Mouse (Mus musculus): Measurements from ENCODE around the gene Cx3cl1. TPM values are rescaled to one million over a fixed set of nuclear protein-coding genes. Genes with fewer than 3 reads are reported as not detected.

The Cx3cl1 gene
- not detected in 2 replicates for polyA plus RNA-seq (2012)

DNA sequence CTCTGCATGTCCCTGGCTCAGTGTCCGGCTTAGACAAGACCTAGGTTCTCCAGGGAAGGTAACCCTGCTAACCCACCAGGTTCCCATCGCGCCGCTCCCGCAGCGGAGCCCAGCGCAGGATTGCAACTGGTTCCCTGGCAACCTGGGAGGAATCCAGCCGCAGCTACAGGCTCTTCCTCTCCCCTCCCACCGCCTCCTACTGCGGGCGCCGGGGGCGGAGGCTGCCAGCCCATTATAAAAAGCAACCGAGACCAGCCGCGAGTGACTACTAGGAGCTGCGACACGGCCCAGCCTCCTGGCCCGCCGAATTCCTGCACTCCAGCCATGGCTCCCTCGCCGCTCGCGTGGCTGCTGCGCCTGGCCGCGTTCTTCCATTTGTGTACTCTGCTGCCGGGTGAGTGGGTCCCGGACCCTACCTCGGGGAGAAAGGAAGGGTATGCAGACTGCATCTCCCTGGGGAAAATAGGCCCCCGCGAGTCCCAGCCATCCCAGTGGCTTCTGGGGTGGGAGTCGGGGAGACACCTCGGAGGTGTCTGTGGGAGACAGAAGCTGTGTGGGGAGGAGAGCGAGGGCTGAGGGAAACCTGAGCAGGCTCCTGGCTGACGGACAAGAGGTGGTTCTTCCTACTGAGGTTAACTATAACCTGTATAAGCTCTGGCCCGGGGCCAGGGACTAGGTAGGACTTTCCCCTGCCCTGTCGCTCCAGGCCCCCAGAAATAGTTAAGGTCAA is at the start of gene Cx3cl1:
Cx3cl1 (plus strand) TSS at position 69 of the 730 bp plus-strand sequence.
- TF ChIP-seq GATA1 (IDR thresholded peaks at IDR 0.05; ENCODE audit: low read length): no peak

DNA sequence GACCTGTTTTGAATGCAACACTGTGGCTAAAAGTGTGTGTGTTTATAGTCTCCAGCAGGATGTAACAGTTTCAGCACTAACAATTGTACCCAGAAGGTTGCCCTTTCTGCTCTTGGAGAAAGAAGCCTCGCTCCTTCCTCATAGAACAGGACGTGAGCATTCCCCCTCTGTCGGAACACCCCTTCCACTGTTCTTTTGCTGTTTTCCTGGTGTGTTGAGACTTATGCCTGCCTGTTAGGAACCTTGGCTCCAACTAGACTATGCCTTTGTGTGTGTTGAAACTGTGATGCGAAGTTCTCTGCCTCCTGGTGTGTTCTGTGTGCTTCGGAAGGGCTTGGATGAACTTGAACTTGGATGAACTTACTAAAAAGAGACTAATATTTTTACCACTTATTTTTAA is 45.8 kb upstream of the Cx3cl1 start:
- no peak for TF ChIP-seq GATA1 (IDR thresholded peaks at IDR 0.05; ENCODE audit: low read length)

DNA sequence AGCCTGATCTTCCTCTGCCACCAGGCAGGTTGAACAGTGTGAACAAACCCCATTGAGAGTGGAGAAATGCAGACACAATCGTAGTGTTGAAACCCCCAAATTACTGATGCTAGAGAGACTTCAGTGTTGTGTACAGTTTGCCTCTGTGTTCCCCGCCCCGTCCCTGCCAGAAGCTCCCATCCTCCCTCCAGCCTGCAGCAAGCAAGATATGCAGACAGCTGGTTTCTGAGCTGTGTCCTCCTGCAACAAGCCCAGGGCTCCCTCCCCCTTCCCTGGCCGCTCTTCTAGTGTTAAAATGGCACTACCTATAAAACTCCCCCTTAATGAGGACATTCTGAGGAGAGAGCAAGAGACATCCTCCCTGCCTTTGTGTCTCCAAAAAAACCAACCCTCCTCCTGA is 42.5 kb upstream of the Cx3cl1 start:
- TF ChIP-seq GATA1 (IDR thresholded peaks at IDR 0.05; ENCODE audit: low read length): no peak

- TF ChIP-seq GATA1 (IDR thresholded peaks at IDR 0.05; ENCODE audit: low read length): no peak
Observed at GRCm38 (mm10) chr8:94733821-94734465, 37.9 kb upstream of the Cx3cl1 start.

DNA sequence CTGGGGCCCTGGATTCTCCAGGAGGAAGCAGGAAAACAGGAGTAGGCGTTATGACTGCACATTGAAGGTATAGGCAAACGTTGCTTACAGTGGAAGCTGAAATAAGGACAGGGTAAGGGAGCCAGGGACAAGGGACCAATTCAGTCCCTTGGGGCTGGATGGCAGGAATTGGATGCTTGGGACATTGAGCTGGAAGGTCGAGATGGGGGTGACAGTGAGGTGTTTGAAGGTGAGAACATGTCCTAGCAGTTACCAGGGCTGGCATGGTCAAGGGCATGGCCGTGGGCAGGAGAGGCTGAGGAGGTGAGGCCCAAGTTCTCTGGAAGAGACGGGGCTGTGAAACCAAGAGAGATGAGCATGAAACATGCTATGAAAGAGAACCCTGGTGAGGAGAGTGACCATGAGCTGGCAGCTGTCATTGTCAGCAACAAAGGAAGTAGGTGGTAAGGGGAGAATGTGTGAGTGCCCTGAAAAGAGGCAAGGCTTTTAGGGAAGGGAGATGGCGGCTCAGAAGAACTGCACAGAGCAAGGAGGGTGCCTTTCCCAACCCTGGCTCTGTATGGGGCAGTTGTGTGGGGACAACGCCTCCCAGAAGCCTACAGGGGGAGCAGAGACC is 37.0 kb upstream of the Cx3cl1 start:
- TF ChIP-seq GATA1 (IDR thresholded peaks at IDR 0.05; ENCODE audit: low read length): no peak

GRCm38 (mm10) chr8:94735426-94736094 is 36.2 kb upstream of the Cx3cl1 start:
- TF ChIP-seq GATA1 (IDR thresholded peaks at IDR 0.05; ENCODE audit: low read length): no peak

DNA sequence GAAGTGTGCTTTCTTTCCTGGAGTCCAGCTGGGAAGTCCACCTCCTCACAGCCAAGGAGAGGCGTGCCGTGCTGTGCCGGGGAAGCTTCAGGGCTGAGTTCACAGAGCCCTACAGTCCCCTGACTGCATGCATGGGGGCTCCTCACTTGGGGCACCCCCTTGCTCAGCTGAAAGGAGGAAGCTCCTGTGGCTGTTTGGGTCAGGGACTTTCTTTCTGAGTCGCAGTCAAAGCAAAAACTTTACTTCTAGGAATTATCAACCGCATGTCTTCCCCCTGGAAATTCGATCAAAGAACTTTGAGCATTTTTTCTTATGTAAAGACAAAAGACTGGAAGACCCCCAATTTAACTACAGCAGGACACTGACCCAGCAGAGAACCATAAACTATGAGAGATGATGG is 32.0 kb upstream of the Cx3cl1 start:
- TF ChIP-seq GATA1 (IDR thresholded peaks at IDR 0.05; ENCODE audit: low read length): no peak

DNA sequence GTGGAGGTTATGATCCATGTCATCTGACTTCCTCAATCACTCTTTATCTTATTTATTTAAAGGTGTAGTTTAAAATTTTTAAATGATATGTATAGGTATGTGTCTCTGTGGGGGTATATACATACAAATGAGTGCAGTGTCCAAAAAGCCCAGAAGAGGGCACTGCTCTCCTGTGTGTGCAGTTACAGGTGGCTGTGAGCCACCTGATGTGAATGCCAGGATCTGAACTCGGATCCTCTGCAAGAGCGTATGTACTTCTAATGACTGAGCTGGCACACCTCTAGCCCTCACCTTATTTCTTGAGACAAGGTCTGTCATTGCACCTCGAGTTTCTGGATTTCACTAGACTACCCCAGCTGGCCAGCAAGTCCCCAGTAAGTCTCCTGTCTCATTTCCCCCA is 31.2 kb upstream of the Cx3cl1 start:
- TF ChIP-seq GATA1 (IDR thresholded peaks at IDR 0.05; ENCODE audit: low read length): no peak

GRCm38 (mm10) chr8:94741726-94742125 is 30.1 kb upstream of the Cx3cl1 start:
- TF ChIP-seq GATA1 (IDR thresholded peaks at IDR 0.05; ENCODE audit: low read length): no peak

DNA sequence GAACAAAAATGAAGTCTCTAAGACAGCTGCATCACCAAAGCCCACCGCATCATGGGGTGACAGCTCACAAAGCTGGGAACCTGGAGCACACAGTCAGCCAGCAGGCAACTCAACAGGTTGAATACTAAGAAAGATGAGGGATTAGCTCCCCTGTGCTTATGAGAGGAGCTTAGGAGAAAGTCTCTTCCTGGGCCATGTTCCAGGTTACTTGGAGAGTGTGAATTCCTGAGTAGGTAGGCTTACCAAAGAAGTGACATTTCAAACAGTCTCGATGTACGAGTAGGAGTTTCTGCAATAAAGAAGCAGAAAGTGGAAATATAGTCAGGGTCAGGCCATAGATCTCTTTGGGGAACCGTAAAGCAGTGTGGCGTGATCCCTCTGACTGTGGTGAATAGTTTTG is 27.3 kb upstream of the Cx3cl1 start:
- no peak for TF ChIP-seq GATA1 (IDR thresholded peaks at IDR 0.05; ENCODE audit: low read length)

DNA sequence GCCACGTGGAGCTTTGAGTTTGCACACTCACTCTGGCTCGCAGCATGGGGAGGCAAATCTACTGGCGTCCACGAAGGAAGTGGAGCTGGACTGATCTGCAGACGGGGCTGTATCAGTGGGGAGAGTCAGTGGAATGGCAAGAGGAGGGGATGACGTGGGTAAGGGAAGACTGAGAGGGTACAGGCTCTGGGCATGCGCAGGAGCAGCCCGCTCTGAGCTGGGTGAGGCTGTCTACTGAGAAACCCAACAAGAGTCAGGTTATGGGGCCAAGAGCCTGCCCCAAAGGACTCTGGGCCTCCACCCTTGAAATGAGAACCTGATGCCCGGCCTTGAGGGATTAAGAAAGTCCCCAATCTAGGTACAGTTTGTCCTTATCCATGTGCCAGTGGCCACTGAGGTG is 26.8 kb upstream of the Cx3cl1 start:
- no peak for TF ChIP-seq GATA1 (IDR thresholded peaks at IDR 0.05; ENCODE audit: low read length)

DNA sequence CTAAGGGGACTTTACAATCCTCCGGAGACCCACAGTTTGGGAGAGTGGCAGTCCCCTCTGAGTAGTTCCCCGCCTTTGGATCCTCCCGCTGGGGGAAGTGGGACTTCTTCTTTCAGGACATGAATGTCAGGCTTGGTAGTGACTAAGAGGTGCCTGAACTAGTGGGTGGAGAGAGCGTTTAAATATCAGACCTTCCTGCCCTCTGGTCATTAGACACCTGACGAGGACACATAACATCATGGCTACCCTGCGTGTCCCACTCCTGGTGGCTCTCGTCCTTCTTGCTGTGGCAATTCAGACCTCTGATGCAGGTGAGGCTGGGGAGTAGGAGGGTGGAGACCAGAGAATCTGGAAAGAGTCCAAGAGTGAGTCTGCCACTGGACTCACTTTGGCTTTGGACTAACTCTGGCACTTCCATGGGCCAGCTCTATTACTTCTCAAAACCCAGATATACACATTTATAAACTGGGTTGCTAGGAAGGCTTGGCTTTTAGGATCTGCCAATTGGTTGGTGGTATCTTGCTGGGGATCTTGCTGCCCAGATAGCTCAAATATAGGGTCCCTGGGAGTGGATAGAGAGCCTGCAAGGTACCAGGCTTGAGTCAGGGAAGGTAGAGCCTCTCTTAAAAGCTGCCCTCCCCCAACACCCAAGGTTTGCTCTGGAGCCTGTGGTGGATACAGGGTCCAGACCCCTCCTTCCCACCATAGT is 26.2 kb upstream of the Cx3cl1 start, which contains the start of gene Ccl22:
Ccl22 (plus strand) TSS at position 115 of the 709 bp plus-strand sequence.
- no peak for TF ChIP-seq GATA1 (IDR thresholded peaks at IDR 0.05; ENCODE audit: low read length)

- TF ChIP-seq GATA1 (IDR thresholded peaks at IDR 0.05; ENCODE audit: low read length): no peak
Observed at GRCm38 (mm10) chr8:94746832-94747231, 25.0 kb upstream of the Cx3cl1 start.

DNA sequence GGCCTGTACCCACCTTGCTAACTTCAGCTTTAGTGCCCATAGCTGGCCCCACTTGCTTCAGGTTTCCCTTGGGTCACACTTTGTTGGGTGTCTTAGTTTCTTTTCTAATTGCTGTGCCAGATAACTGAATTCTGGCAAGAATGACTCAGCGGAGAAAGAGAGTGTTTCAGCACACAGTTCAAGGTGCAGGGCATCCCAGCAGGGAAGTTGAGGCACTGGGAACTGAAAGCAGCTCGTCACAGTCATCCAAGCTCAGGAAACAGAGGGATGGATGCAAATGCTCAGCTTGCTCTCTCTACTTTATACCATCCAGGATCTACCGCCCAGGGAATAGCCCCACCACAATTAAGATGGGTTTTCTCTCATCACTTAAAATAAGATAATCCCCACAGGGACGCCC is 23.4 kb upstream of the Cx3cl1 start:
- no peak for TF ChIP-seq GATA1 (IDR thresholded peaks at IDR 0.05; ENCODE audit: low read length)

DNA sequence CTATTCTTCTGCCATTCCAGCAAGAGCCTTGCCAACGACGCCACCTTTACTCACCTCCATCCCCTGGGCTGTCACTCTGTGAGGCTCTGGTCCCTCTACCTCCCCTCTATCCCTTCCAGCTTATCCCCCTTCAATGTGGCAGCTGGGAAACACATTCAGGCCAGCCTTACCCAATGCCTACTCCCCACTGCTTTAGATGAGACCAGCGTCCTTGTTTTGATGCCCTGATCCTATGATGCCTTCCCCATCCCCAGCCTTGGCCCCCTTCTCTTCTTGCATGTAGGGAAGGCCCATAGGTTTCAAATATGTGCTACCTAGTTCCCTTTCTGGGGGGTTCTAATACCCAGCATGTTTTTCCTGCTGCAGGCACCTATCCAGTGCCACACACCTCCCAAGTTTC is 21.9 kb upstream of the Cx3cl1 start:
- TF ChIP-seq GATA1 (IDR thresholded peaks at IDR 0.05; ENCODE audit: low read length): no peak
